Mouse (Mus musculus): ENCODE measurements around the gene Gm45062. TPM values are rescaled to one million over a fixed set of nuclear protein-coding genes. Genes with fewer than 3 reads are reported as not detected.

Gm45062 gene
- total and polyA plus RNA-seq, 3 experiments = 2.7 to 4.1 (median 3.2) TPM

GRCm38 (mm10) chr6:8628715-8629267 is 369.5 kb downstream of the Gm45062 start:
- dilution Hi-C loops (cut with MboI; ENCODE audit: extremely low pct_ligation_motif_present, extremely low pct_unique_long_range_greater_than_20kb, low sequenced_read_pairs) = no loop called here
- no peak for DNase-seq (ENCODE audit: extremely low read depth)
- H3K79me2 ChIP-seq (replicated peaks; ENCODE audit: control insufficient read depth, extremely low read depth, insufficient read depth, poor library complexity, severe bottlenecking) = no peaks in the 10 kb centered on the region

DNA sequence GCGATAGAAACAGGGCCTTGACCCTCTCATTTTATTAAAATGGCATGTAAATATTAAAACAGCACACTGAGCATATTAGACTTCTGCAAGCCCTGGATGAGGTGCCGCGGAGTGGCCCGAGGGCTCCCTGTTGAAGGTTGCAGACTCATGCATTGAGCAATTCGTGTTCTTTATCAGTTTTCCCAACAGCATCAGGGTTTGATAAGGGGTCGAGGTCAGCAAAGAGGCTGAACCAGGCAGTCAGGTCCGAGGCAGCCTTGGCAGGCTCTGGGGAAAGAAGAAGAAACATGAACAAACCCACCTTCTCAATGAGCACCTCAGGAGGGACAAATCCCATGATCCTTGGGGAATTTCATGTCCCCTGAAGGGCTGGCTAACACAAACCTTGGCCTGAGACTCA is 371.3 kb downstream of the Gm45062 start:
- Histone ChIP-seq H3K27me3 (replicated peaks) (no peaks in the 10 kb centered on the region), H3K9me3 (replicated peaks; ENCODE audit: low read length) (no peaks in the 10 kb centered on the region), H3K4me2 (ENCODE audit: insufficient read depth, low read depth, poor library complexity, severe bottlenecking) (no peak overlapping the region), H3K4me1 (ENCODE audit: control insufficient read depth in 1 of 2, insufficient read depth in 2 of 2) (peaks cover 8 to 36% of the 10 kb centered on the region in 2 experiments), H3K36me3 (replicated peaks in 1 of 2; ENCODE audit: control insufficient read depth in 1 of 2, insufficient read depth in 1 of 2, low read length in 1 of 2) (no peaks in the 10 kb centered on the region), H3K9ac (ENCODE audit: insufficient read depth, low read depth) (no peak overlapping the region), H3K27ac (ENCODE audit: insufficient read depth, low read depth) (no peak overlapping the region), H3K4me3 (replicated peaks in 1 of 3; ENCODE audit: low read depth in 2 of 3, low read length in 2 of 3, poor library complexity in 1 of 3) (no peak overlapping the region), H3K79me2 (replicated peaks; ENCODE audit: control insufficient read depth, extremely low read depth, insufficient read depth, poor library complexity, severe bottlenecking) (no peaks in the 10 kb centered on the region)
- in situ Hi-C loops (cut with MboI; ENCODE audit: low pct_ligation_motif_present, low pct_unique_long_range_greater_than_20kb, low sequenced_read_pairs) (no loop called here), dilution Hi-C loops (cut with MboI; ENCODE audit: extremely low pct_ligation_motif_present, extremely low pct_unique_long_range_greater_than_20kb, low sequenced_read_pairs) (no loop called here)
- TF ChIP-seq ELF1 (IDR thresholded peaks at IDR 0.05; ENCODE audit: low read depth, low read length) = no peak
- TF ChIP-seq MAX (IDR thresholded peaks at IDR 0.05; ENCODE audit: low read length) = no peak
- TF ChIP-seq PAX5 (IDR thresholded peaks at IDR 0.05; ENCODE audit: low read length) = no peak
- TF ChIP-seq ZC3H11A (IDR thresholded peaks at IDR 0.05; ENCODE audit: low read depth, low read length) = no peak
- TF ChIP-seq ZMIZ1 (IDR thresholded peaks at IDR 0.05; ENCODE audit: low read depth, low read length) = no peak
- TF ChIP-seq RCOR1 (conservative IDR thresholded peaks at IDR 0.05; ENCODE audit: low read depth, low read length) = no peak
- no peak for TF ChIP-seq SMC3 (IDR thresholded peaks at IDR 0.05; ENCODE audit: low read depth, low read length)
- TF ChIP-seq CTCF (conservative IDR thresholded peaks at IDR 0.05 in 1 of 2, IDR thresholded peaks at IDR 0.05 in 1 of 2; ENCODE audit: low read depth in 2 of 2, low read length in 2 of 2) = no peak
- no peak for TF ChIP-seq CHD2 (IDR thresholded peaks at IDR 0.05; ENCODE audit: low read length)
- no peak for TF ChIP-seq USF2 (conservative IDR thresholded peaks at IDR 0.05; ENCODE audit: low read depth, low read length)
- TF ChIP-seq MAZ (IDR thresholded peaks at IDR 0.05; ENCODE audit: low read depth, low read length) = no peak
- TF ChIP-seq IRF4 (IDR thresholded peaks at IDR 0.05; ENCODE audit: low read depth, low read length) = no peak
- no peak for TF ChIP-seq JUN (IDR thresholded peaks at IDR 0.05; ENCODE audit: insufficient read depth, low read depth, low read length)
- TF ChIP-seq MEF2A (IDR thresholded peaks at IDR 0.05; ENCODE audit: borderline replicate concordance, low read depth, low read length) = no peak
- TF ChIP-seq POLR2A (IDR thresholded peaks at IDR 0.05; ENCODE audit: low read depth, low read length) = no peak
- TF ChIP-seq TBP (conservative IDR thresholded peaks at IDR 0.05; ENCODE audit: low read depth, low read length) = no peak
- TF ChIP-seq MXI1 (IDR thresholded peaks at IDR 0.05; ENCODE audit: low read depth, low read length) = no peak
- TF ChIP-seq ZNF384 (IDR thresholded peaks at IDR 0.05; ENCODE audit: low read depth, low read length) = no peak
- TF ChIP-seq BHLHE40 (IDR thresholded peaks at IDR 0.05; ENCODE audit: low read depth, low read length) = no peak
- DNase-seq (ENCODE audit: extremely low read depth) = no peak

More at GRCm38 (mm10) chr6:8628715-8629267, 369.5 kb downstream of the Gm45062 start:
- H3K4me2 ChIP-seq (ENCODE audit: insufficient read depth, low read depth, poor library complexity, severe bottlenecking) = no peak overlapping the region
- no peak overlapping the region for H3K9ac ChIP-seq (ENCODE audit: insufficient read depth, low read depth)
- H3K36me3 ChIP-seq (replicated peaks in 1 of 2; ENCODE audit: control insufficient read depth in 1 of 2, insufficient read depth in 1 of 2, low read length in 1 of 2) = no peaks in the 10 kb centered on the region
- no peak overlapping the region for H3K4me3 ChIP-seq (replicated peaks in 1 of 3; ENCODE audit: low read depth in 2 of 3, low read length in 2 of 3, poor library complexity in 1 of 3)
- H3K9me3 ChIP-seq (replicated peaks; ENCODE audit: low read length) = no peaks in the 10 kb centered on the region
- no peaks in the 10 kb centered on the region for H3K27me3 ChIP-seq (replicated peaks)
- TF ChIP-seq JUND (conservative IDR thresholded peaks at IDR 0.05; ENCODE audit: low read depth, low read length) = no peak
- no peak for TF ChIP-seq ZKSCAN1 (IDR thresholded peaks at IDR 0.05; ENCODE audit: borderline replicate concordance, low read depth, low read length)
- TF ChIP-seq MAX (IDR thresholded peaks at IDR 0.05; ENCODE audit: low read length) = no peak
- TF ChIP-seq ETS1 (conservative IDR thresholded peaks at IDR 0.05; ENCODE audit: low read depth, low read length) = no peak
- no peak for TF ChIP-seq RAD21 (IDR thresholded peaks at IDR 0.05; ENCODE audit: low read depth, low read length)
- TF ChIP-seq USF1 (IDR thresholded peaks at IDR 0.05; ENCODE audit: low read depth, low read length) = no peak
- no peak for TF ChIP-seq EP300 (IDR thresholded peaks at IDR 0.05; ENCODE audit: low read length)
- TF ChIP-seq HCFC1 (IDR thresholded peaks at IDR 0.05; ENCODE audit: low read depth, low read length) = no peak
- TF ChIP-seq PAX5 (IDR thresholded peaks at IDR 0.05; ENCODE audit: low read length) = no peak
- no peak for TF ChIP-seq CTCF (conservative IDR thresholded peaks at IDR 0.05 in 1 of 2, IDR thresholded peaks at IDR 0.05 in 1 of 2; ENCODE audit: low read depth in 2 of 2, low read length in 2 of 2)
- TF ChIP-seq IRF4 (IDR thresholded peaks at IDR 0.05; ENCODE audit: low read depth, low read length) = no peak
- TF ChIP-seq MAFK (IDR thresholded peaks at IDR 0.05; ENCODE audit: insufficient replicate concordance, low read length) = no peak
- no peak for TF ChIP-seq SMC3 (IDR thresholded peaks at IDR 0.05; ENCODE audit: low read depth, low read length)
- TF ChIP-seq ZNF384 (IDR thresholded peaks at IDR 0.05; ENCODE audit: low read depth, low read length) = no peak
- in situ Hi-C loops (cut with MboI; ENCODE audit: low pct_ligation_motif_present, low pct_unique_long_range_greater_than_20kb, low sequenced_read_pairs) = no loop called here
- H3K4me1 ChIP-seq (ENCODE audit: control insufficient read depth in 1 of 2, insufficient read depth in 2 of 2) = peaks cover 8 to 36% of the 10 kb centered on the region in 2 experiments
- no peak overlapping the region for H3K27ac ChIP-seq (ENCODE audit: insufficient read depth, low read depth)
